Mouse (Mus musculus): ENCODE measurements at regions not wholly inside any gene's neighbourhood (a gene's known extent, or its start where the extent isn't known, plus 50 kb on each side); places are given as distances from the start of the nearest gene placed in this dataset.
"Not testable (repeated sequence)": the region's sequence is repeated elsewhere in the genome, so short reads cannot be mapped to it uniquely, and the experiment has no call there.

GRCm38 (mm10) chr17:16918191-16918590 is 145.7 kb upstream of the Zfp960 start:
- intact Hi-C loops (cut with DNase I), result no loop called here
- DNase-seq, result no peak

DNA sequence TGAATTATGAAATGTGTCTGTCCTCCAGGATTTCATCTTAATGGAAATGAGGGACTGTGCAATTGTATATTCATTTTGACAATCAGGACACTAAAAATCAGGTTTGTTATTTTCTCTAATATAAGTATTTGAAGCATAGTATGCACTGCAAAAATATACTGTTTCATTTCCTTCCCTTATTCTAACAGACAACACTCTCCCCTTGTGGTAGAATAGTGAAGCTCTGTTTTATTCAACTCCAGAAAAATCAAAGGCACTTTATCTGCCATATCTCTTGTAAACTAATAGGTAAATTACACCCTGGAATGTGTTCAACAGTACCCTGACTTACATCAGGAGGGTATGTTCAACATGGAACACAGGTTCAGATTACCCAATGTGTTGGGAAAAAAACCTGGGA is 137.7 kb upstream of the Zfp960 start:
- DNase-seq, result no peak
- intact Hi-C loops (cut with DNase I), result no loop called here

- peak; percentile 86 to 91 for DNase-seq
- intact Hi-C loops (cut with DNase I), result loop anchor here (5.0 kb wide), 2 partner anchors 886 to 1124 kb away; no protein-coding TSS in a partner anchor
Measured at GRCm38 (mm10) chr17:16951092-16952016, 112.6 kb upstream of the Zfp960 start.

GRCm38 (mm10) chr17:16952146-16952545 is 111.8 kb upstream of the Zfp960 start:
- intact Hi-C loops (cut with DNase I), result loop anchor here (5.0 kb wide), 2 partner anchors 885 to 1125 kb away; no protein-coding TSS in a partner anchor
- DNase-seq, result not testable (repeated sequence)

GRCm38 (mm10) chr17:16997241-16997640 is 66.7 kb upstream of the Zfp960 start:
- intact Hi-C loops (cut with DNase I); DNase-seq: not testable (repeated sequence)

GRCm38 (mm10) chr17:17004632-17005265 is 59.2 kb upstream of the Zfp960 start:
- peak; percentile 79 to 82 for DNase-seq
- intact Hi-C loops (cut with DNase I), result loop anchor here (5.0 kb wide), 1 partner anchor 368 kb away; the partner anchor contains the start of gene Riok2

DNA sequence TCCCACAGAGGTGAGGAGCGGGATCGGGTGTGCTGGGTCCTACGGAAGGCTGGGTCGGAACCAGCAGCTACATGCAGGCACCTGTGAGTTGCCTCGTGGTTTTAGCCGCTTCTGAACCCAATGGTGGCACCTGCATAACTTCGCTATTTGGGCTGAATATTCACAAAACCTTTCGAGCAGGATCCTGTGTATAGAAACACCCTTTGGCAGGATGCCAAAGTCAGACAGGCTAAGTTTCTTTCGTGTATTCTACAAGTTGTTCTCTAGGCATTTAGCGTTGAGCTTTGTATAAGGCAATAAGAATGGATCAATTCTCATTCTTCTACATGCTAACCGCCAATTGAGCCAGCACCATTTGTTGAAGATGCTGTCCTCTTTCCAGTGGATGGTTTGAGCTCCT is 58.6 kb upstream of the Zfp960 start:
- DNase-seq, result peak in 1 of 2 experiments; percentile 2
- intact Hi-C loops (cut with DNase I), result not testable (repeated sequence)
